Mouse (Mus musculus) MEL (cell line): ENCODE data around the gene Arpp19. TPM values are rescaled to one million over a fixed set of nuclear protein-coding genes. Genes with fewer than 3 reads are reported as not detected.

Experiments used
- DNase-seq: peaks from one replicate; pipeline ENCODE4 v3.0.0; 2011; ENCODE audit warnings: low read depth, low spot score
- H3K27ac ChIP-seq: 2 replicates; pipeline ENCODE4 v1.5.1; 2012; ENCODE audit warnings: low read depth, mild to moderate bottlenecking, control low read depth, low read length, moderate library complexity; ENCODE audit not compliant: control insufficient read depth
- H3K27me3 ChIP-seq, 2 experiments: fragments of 150-350 bp in 1 of 2; sonication (generic) in 1 of 2; 2 replicates each; pipeline ENCODE4 v1.6.1; 2012; ENCODE audit warnings: low read length in 2 of 2, mild to moderate bottlenecking in 2 of 2, improper control_type of control experiment in 1 of 2, moderate library complexity in 1 of 2; ENCODE audit not compliant: insufficient read depth in 2 of 2, control insufficient read depth in 1 of 2
- H3K36me3 ChIP-seq, 2 experiments: 2 replicates each; pipeline ENCODE4 v1.6.1; 2012 to 2014; ENCODE audit warnings: low read length in 2 of 2, improper control_type of control experiment in 1 of 2, inconsistent platforms in 1 of 2, mild to moderate bottlenecking in 1 of 2; ENCODE audit not compliant: insufficient read depth in 2 of 2, control insufficient read depth in 1 of 2
- H3K4me1 ChIP-seq, 2 experiments: fragments of 150-350 bp in 1 of 2; sonication (generic) in 1 of 2; 2 replicates each; pipeline ENCODE4 v1.6.1; 2012; ENCODE audit warnings: low read length in 2 of 2, improper control_type of control experiment in 1 of 2, mild to moderate bottlenecking in 1 of 2; ENCODE audit not compliant: insufficient read depth in 2 of 2, control insufficient read depth in 1 of 2
- H3K4me3 ChIP-seq, 2 experiments: fragments of 150-350 bp in 1 of 2; sonication (generic) in 1 of 2; 2 replicates each; pipeline ENCODE4 v1.5.1; 2012; ENCODE audit warnings: low read depth in 2 of 2, low read length in 2 of 2, mild to moderate bottlenecking in 2 of 2, moderate library complexity in 2 of 2, control low read depth in 1 of 2, improper control_type of control experiment in 1 of 2; ENCODE audit not compliant: control insufficient read depth in 1 of 2, insufficient read depth in 1 of 2
- H3K79me2 ChIP-seq: 2 replicates; pipeline ENCODE4 v1.6.1; 2012; ENCODE audit warnings: mild to moderate bottlenecking, low read length, moderate library complexity; ENCODE audit not compliant: control insufficient read depth, poor library complexity, insufficient read depth
- H3K9ac ChIP-seq: 2 replicates; pipeline ENCODE4 v1.6.1; 2012; ENCODE audit warnings: low read depth, mild to moderate bottlenecking, control low read depth, low read length, moderate library complexity; ENCODE audit not compliant: control insufficient read depth, poor library complexity, severe bottlenecking
- H3K9me3 ChIP-seq: fragments of 150-350 bp; sonication (generic); replicated peaks from 2 replicates; pipeline ENCODE4 v1.6.1; 2012; ENCODE audit warnings: mild to moderate bottlenecking, low read length, improper control_type of control experiment, moderate library complexity; ENCODE audit not compliant: insufficient read depth
- BHLHE40 ChIP-seq: IDR thresholded peaks from 2 replicates; pipeline ENCODE4 v1.6.1; 2012; ENCODE audit warnings: low read depth, mild to moderate bottlenecking, inconsistent platforms, low read length, improper control_type of control experiment, borderline replicate concordance
- CTCF ChIP-seq, 3 experiments: IDR thresholded peaks in 2 of 3; conservative IDR thresholded peaks in 1 of 3; 2 replicates each; pipeline ENCODE4 v1.5.1; 2011 to 2012; ENCODE audit warnings: low read length in 3 of 3, low read depth in 2 of 3, mild to moderate bottlenecking in 2 of 3, improper control_type of control experiment in 1 of 3, inconsistent platforms in 1 of 3, mixed read lengths in 1 of 3, moderate library complexity in 1 of 3; ENCODE audit not compliant: control insufficient read depth in 1 of 3, insufficient read depth in 1 of 3, poor library complexity in 1 of 3, severe bottlenecking in 1 of 3
- E2F4 ChIP-seq: IDR thresholded peaks from 2 replicates; pipeline ENCODE4 v1.6.1; 2011; ENCODE audit warnings: low read depth, low read length, improper control_type of control experiment, borderline replicate concordance
- ELF1 ChIP-seq: IDR thresholded peaks from 2 replicates; pipeline ENCODE4 v1.6.1; 2014; ENCODE audit warnings: low read depth, mild to moderate bottlenecking, inconsistent platforms, low read length, improper control_type of control experiment, moderate library complexity
- EP300 ChIP-seq, 2 experiments: IDR thresholded peaks; 2 replicates each; pipeline ENCODE4 v1.6.1; 2011; ENCODE audit warnings: improper control_type of control experiment in 2 of 2, low read length in 2 of 2, low read depth in 1 of 2, mild to moderate bottlenecking in 1 of 2
- HCFC1 ChIP-seq: IDR thresholded peaks from 2 replicates; pipeline ENCODE4 v1.6.1; 2012; ENCODE audit warnings: low read depth, mild to moderate bottlenecking, inconsistent platforms, low read length, improper control_type of control experiment, moderate library complexity
- MAFK ChIP-seq: IDR thresholded peaks from 2 replicates; pipeline ENCODE4 v1.6.1; 2011; ENCODE audit warnings: low read depth, mild to moderate bottlenecking, low read length, improper control_type of control experiment, borderline replicate concordance
- MXI1 ChIP-seq: IDR thresholded peaks from 2 replicates; pipeline ENCODE4 v1.6.1; 2011; ENCODE audit warnings: mild to moderate bottlenecking, low read depth, low read length, improper control_type of control experiment
- MYB ChIP-seq: IDR thresholded peaks from 2 replicates; pipeline ENCODE4 v1.6.1; 2011; ENCODE audit warnings: mild to moderate bottlenecking, low read depth, low read length, improper control_type of control experiment
- POLR2A ChIP-seq, 2 experiments: IDR thresholded peaks; 2 replicates each; pipeline ENCODE4 v1.6.1; 2011 to 2012; ENCODE audit warnings: low read length in 2 of 2, mild to moderate bottlenecking in 2 of 2, control low read depth in 1 of 2, improper control_type of control experiment in 1 of 2, low read depth in 1 of 2, moderate library complexity in 1 of 2; ENCODE audit not compliant: control insufficient read depth in 1 of 2, insufficient read depth in 1 of 2, poor library complexity in 1 of 2
- RAD21 ChIP-seq: IDR thresholded peaks from 2 replicates; pipeline ENCODE4 v1.6.1; 2011; ENCODE audit warnings: mild to moderate bottlenecking, low read depth, low read length, improper control_type of control experiment
- SMC3 ChIP-seq: IDR thresholded peaks from 2 replicates; pipeline ENCODE4 v1.6.1; 2011; ENCODE audit warnings: low read depth, low read length, improper control_type of control experiment
- TAL1 ChIP-seq: IDR thresholded peaks from 2 replicates; pipeline ENCODE4 v1.6.1; 2012; ENCODE audit warnings: mild to moderate bottlenecking, inconsistent platforms, low read length, moderate library complexity, mixed read lengths
- UBTF ChIP-seq: IDR thresholded peaks from 2 replicates; pipeline ENCODE4 v1.6.1; 2012; ENCODE audit warnings: low read depth, mild to moderate bottlenecking, inconsistent platforms, low read length, improper control_type of control experiment, moderate library complexity, borderline replicate concordance; ENCODE audit not compliant: insufficient read depth
- USF1 ChIP-seq: IDR thresholded peaks from 2 replicates; pipeline ENCODE4 v1.6.1; 2014; ENCODE audit warnings: low read depth, mild to moderate bottlenecking, inconsistent platforms, low read length, improper control_type of control experiment, moderate library complexity
- USF2 ChIP-seq, 2 experiments: IDR thresholded peaks; 2 replicates each; pipeline ENCODE4 v1.6.1; 2011 to 2012; ENCODE audit warnings: improper control_type of control experiment in 2 of 2, low read length in 2 of 2, borderline replicate concordance in 1 of 2, inconsistent platforms in 1 of 2, low read depth in 1 of 2, mild to moderate bottlenecking in 1 of 2; ENCODE audit not compliant: insufficient read depth in 1 of 2
- ZKSCAN1 ChIP-seq: IDR thresholded peaks from 2 replicates; pipeline ENCODE4 v1.6.1; 2012; ENCODE audit warnings: low read depth, mild to moderate bottlenecking, inconsistent platforms, low read length, improper control_type of control experiment, moderate library complexity
- ZMIZ1 ChIP-seq: IDR thresholded peaks from 2 replicates; pipeline ENCODE4 v1.6.1; 2012; ENCODE audit warnings: low read depth, mild to moderate bottlenecking, inconsistent platforms, low read length, improper control_type of control experiment, moderate library complexity
- polyA plus RNA-seq, 2 experiments: library from polyadenylated mRNA; stranded (reverse) in 1 of 2; unstranded in 1 of 2; fragments of >175 nt in 1 of 2; fragments of >200 nt in 1 of 2; gene quantifications; 2 replicates each; pipeline versions ENCODE4 v1.2.1 to v1.2.4; 2012; ENCODE audit warnings: low replicate concordance in 2 of 2, low read depth in 1 of 2; ENCODE audit not compliant: insufficient read length in 2 of 2, insufficient read depth in 1 of 2, missing spikeins in 1 of 2
- total RNA-seq: library from RNA; depleted of rRNA; stranded (reverse); fragments of 300-350 nt; gene quantifications from 2 replicates; pipeline ENCODE4 v1.2.3, GENCODE M21; 2012

Gene Arpp19
- total and polyA plus RNA-seq, 3 experiments = 230 to 237 TPM; not detected in 1

DNA sequence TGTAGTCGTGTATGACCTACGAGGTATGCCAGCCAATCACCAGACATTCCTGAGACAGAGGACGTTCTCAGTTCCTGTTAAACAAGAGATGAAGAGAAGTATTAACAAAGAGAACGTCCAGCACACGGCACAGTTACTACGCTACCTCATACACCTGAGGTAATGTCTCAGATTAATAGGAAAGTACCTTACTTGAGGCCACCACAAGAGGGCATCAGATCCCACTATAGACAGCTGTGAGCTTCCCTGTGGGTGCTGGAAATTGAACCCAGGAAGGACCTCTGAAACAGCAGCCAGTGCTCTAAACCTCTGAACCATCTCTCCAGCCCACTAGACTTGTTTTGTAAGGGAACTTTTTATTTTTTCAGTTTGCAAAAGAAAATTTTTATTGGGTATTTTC is 11.7 kb upstream of the Arpp19 start:
- Histone ChIP-seq H3K36me3 (peaks cover 0 to 4% of the 10 kb centered on the region in 2 experiments; a peak in 3 of 4 replicates), H3K4me3 (no peak overlapping the region), H3K79me2 (no peaks in the 10 kb centered on the region), H3K27ac (no peak overlapping the region), H3K4me1 (peaks cover 2 to 8% of the 10 kb centered on the region in 2 experiments; a peak in 3 of 4 replicates), H3K27me3 (no peaks in the 10 kb centered on the region), H3K9me3 (no peaks in the 10 kb centered on the region), H3K9ac (no peak overlapping the region)
- TF ChIP-seq MYB (no peak), RAD21 (peak; percentile 27), SMC3 (peak; percentile 43), CTCF (IDR thresholded peaks at IDR 0.05 in 2 of 3, conservative IDR thresholded peaks at IDR 0.05 in 1 of 3; ENCODE audit: control insufficient read depth in 1 of 3, insufficient read depth in 1 of 3, low read depth in 2 of 3, low read length in 3 of 3, poor library complexity in 1 of 3, severe bottlenecking in 1 of 3) (peak; percentile 26 to 54 (median 53); a peak in 4 of 6 replicates)
- DNase-seq = peak; percentile 49

DNA sequence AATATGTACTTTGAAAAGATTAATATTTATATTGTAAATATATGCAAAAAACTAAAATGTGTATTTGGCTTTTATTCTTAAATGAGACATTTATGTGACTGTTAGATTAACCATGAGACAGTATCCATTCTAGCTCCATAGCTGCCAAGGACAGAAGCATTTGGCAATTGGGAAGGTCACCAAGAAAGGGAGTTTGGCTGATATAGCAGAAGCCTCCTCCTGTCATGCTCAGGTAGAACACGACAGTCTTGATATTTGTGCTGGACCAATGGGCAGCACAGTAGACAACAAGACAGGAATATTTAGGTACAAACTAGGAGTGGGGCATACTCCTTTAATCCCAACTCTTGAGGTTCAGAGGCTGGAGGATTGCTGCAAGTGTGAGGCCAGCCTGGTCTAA is 5.0 kb upstream of the Arpp19 start:
- H3K4me3 ChIP-seq = no peak overlapping the region
- H3K9me3 ChIP-seq = no peaks in the 10 kb centered on the region
- DNase-seq = no peak
- H3K27me3 ChIP-seq = no peaks in the 10 kb centered on the region
- no peaks in the 10 kb centered on the region for H3K4me1 ChIP-seq
- H3K27ac ChIP-seq = no peak overlapping the region
- no peaks in the 10 kb centered on the region for H3K36me3 ChIP-seq
- no peaks in the 10 kb centered on the region for H3K79me2 ChIP-seq
- no peak for TF ChIP-seq EP300 (IDR thresholded peaks at IDR 0.05; ENCODE audit: low read depth in 1 of 2, low read length in 2 of 2)
- TF ChIP-seq ZMIZ1 = no peak
- TF ChIP-seq BHLHE40 = no peak
- no peak for TF ChIP-seq USF2 (IDR thresholded peaks at IDR 0.05; ENCODE audit: borderline replicate concordance in 1 of 2, insufficient read depth in 1 of 2, low read depth in 1 of 2, low read length in 2 of 2)
- no peak for TF ChIP-seq CTCF (IDR thresholded peaks at IDR 0.05 in 2 of 3, conservative IDR thresholded peaks at IDR 0.05 in 1 of 3; ENCODE audit: control insufficient read depth in 1 of 3, insufficient read depth in 1 of 3, low read depth in 2 of 3, low read length in 3 of 3, poor library complexity in 1 of 3, severe bottlenecking in 1 of 3)
- no peak for TF ChIP-seq MXI1
- TF ChIP-seq MAFK = no peak
- TF ChIP-seq ELF1 = no peak
- TF ChIP-seq E2F4 = no peak
- TF ChIP-seq ZKSCAN1 = no peak
- no peak for TF ChIP-seq USF1
- TF ChIP-seq POLR2A (IDR thresholded peaks at IDR 0.05; ENCODE audit: control insufficient read depth in 1 of 2, insufficient read depth in 1 of 2, low read depth in 1 of 2, low read length in 2 of 2, poor library complexity in 1 of 2) = no peak
- no peak for TF ChIP-seq TAL1
- no peak for TF ChIP-seq UBTF
- TF ChIP-seq RAD21 = no peak
- no peak for TF ChIP-seq HCFC1
- no peak for TF ChIP-seq MYB
- H3K9ac ChIP-seq = no peak overlapping the region
